Mouse (Mus musculus): ENCODE results near the gene Sorl1. TPM values are rescaled to one million over a fixed set of nuclear protein-coding genes. Genes with fewer than 3 reads are reported as not detected.

Gene Sorl1
- polyA plus RNA-seq, 1 experiment: under 0.01 TPM

DNA sequence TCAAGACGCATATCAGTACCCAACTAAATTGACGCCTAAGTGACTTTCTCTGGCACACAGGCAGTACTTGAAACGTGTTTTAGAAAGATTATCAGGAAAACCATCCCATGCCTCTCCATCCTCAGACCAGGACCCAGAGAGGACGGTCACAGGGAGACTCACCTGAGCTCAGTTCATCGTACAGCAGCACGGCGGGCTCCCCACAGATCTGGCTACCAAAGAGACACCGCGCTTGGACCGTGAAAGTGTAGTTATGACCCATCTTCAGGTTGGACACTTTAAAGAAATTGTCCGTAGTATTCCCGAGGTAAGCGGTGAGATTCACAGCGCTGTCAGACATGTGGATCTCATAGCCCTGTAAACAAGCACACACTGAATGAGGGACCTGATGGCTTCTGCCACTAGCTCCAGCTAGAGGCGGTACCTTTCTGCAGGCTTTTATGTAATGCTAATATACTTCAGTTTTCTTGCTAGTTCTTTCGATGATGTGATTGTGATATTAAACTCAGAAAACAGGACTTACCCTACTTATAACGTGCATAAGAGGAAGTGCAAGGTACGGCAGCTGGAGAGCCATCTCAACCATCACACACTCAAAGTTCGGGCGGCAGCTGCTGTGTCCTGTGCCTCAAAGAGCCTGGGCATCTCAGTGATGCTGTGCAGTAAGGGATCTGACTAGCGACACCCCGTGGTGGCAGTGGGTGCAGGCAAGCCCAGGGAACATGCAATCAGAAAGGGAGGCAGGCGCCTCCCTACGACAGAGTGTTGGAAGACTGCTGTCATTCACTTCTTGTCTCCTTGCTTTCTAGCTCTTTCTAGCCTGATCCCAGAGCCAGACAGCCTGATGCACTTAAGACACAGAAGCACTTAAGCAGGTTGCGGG is 150.1 kb downstream of the Sorl1 start:
- peaks cover 6% of the 10 kb centered on the region for H3K27me3 ChIP-seq (ENCODE audit: control insufficient read depth, insufficient read depth, insufficient read length)
- H3K79me2 ChIP-seq (ENCODE audit: control insufficient read depth, insufficient read depth): no peaks in the 10 kb centered on the region
- TF ChIP-seq E2F4 (IDR thresholded peaks at IDR 0.05; ENCODE audit: insufficient read depth) (no peak), POLR2AphosphoS2 (IDR thresholded peaks at IDR 0.05; ENCODE audit: insufficient read length, low read depth) (no peak)
- no peaks in the 10 kb centered on the region for H3K36me3 ChIP-seq (ENCODE audit: control insufficient read depth, insufficient read depth)
- H3K4me3 ChIP-seq: no peak overlapping the region
- H3K4me2 ChIP-seq (ENCODE audit: low read depth): no peak overlapping the region
- no peak overlapping the region for H3ac ChIP-seq (ENCODE audit: control insufficient read depth, insufficient read length)

- Histone ChIP-seq H3K79me2 (ENCODE audit: control insufficient read depth, insufficient read depth) (no peaks in the 10 kb centered on the region), H3K4me3 (no peak overlapping the region), H3ac (ENCODE audit: control insufficient read depth, insufficient read length) (no peak overlapping the region), H3K4me2 (ENCODE audit: low read depth) (no peak overlapping the region), H3K27me3 (ENCODE audit: control insufficient read depth, insufficient read depth, insufficient read length) (no peaks in the 10 kb centered on the region), H3K36me3 (ENCODE audit: control insufficient read depth, insufficient read depth) (no peaks in the 10 kb centered on the region)
- no peak for TF ChIP-seq REST (IDR thresholded peaks at IDR 0.05; ENCODE audit: insufficient read depth, insufficient read length)
- TF ChIP-seq SRF (IDR thresholded peaks at IDR 0.05; ENCODE audit: control insufficient read depth, insufficient read length, low read depth): no peak
- TF ChIP-seq TCF3 (IDR thresholded peaks at IDR 0.05; ENCODE audit: insufficient read length, low read depth): no peak
- TF ChIP-seq POLR2AphosphoS2 (IDR thresholded peaks at IDR 0.05; ENCODE audit: insufficient read length, low read depth): no peak
- no peak for TF ChIP-seq E2F4 (IDR thresholded peaks at IDR 0.05; ENCODE audit: insufficient read depth)
- no peak for TF ChIP-seq POLR2A (IDR thresholded peaks at IDR 0.05; ENCODE audit: insufficient read length, low read depth)
- TF ChIP-seq TCF12 (IDR thresholded peaks at IDR 0.05; ENCODE audit: insufficient read depth, poor library complexity, severe bottlenecking): no peak
- TF ChIP-seq CEBPB (IDR thresholded peaks at IDR 0.05; ENCODE audit: insufficient read depth, poor library complexity, severe bottlenecking): no peak
- no peak for TF ChIP-seq MAX (IDR thresholded peaks at IDR 0.05; ENCODE audit: low read depth)
- no peak for TF ChIP-seq MYOD1 (IDR thresholded peaks at IDR 0.05; ENCODE audit: control insufficient read depth in 1 of 3, insufficient read length in 2 of 3, low read depth in 2 of 3)
- no peak for TF ChIP-seq MYOG (IDR thresholded peaks at IDR 0.05; ENCODE audit: control insufficient read depth in 1 of 3, insufficient read depth in 1 of 3, insufficient read length in 2 of 3, low read depth in 2 of 3)
- TF ChIP-seq USF1 (IDR thresholded peaks at IDR 0.05; ENCODE audit: low read depth): no peak
Measured at GRCm38 (mm10) chr9:41969961-41970360, 154.1 kb downstream of the Sorl1 start.

GRCm38 (mm10) chr9:41968673-41969460 is 155.2 kb downstream of the Sorl1 start:
- no peak overlapping the region for H3K4me2 ChIP-seq (ENCODE audit: low read depth)
- no peaks in the 10 kb centered on the region for H3K79me2 ChIP-seq (ENCODE audit: control insufficient read depth, insufficient read depth)
- TF ChIP-seq MYOG (IDR thresholded peaks at IDR 0.05; ENCODE audit: control insufficient read depth in 1 of 3, insufficient read depth in 1 of 3, insufficient read length in 2 of 3, low read depth in 2 of 3) (no peak), REST (IDR thresholded peaks at IDR 0.05; ENCODE audit: insufficient read depth, insufficient read length) (no peak), TCF12 (IDR thresholded peaks at IDR 0.05; ENCODE audit: insufficient read depth, poor library complexity, severe bottlenecking) (no peak), USF1 (IDR thresholded peaks at IDR 0.05; ENCODE audit: low read depth) (no peak), CEBPB (IDR thresholded peaks at IDR 0.05; ENCODE audit: insufficient read depth, poor library complexity, severe bottlenecking) (no peak)
- H3K27me3 ChIP-seq (ENCODE audit: control insufficient read depth, insufficient read depth, insufficient read length): no peaks in the 10 kb centered on the region
- no peak overlapping the region for H3K4me3 ChIP-seq
- no peaks in the 10 kb centered on the region for H3K36me3 ChIP-seq (ENCODE audit: control insufficient read depth, insufficient read depth)
- H3ac ChIP-seq (ENCODE audit: control insufficient read depth, insufficient read length): no peak overlapping the region

DNA sequence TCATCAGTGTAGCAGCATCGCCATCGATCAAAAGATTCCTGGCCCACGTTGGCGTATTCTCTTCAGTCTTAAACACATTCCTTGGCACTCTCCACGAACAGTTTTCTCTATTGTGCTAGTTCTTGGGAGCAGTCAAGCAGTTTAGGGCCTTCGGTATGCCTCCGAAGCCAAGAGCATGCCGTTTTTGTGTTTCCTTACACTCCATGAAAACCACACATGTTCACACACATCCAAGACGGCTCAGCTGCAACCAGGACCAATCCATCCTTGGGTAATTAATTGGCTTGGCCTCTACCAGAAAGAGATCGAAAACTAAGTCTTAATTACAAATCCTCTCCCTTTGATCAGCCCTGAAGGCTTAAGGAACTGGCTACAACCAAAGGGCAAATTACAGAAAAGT is 162.8 kb downstream of the Sorl1 start:
- H3K4me2 ChIP-seq (ENCODE audit: low read depth): no peak overlapping the region

More for the DNA sequence above, 162.8 kb downstream of the Sorl1 start:
- H3K36me3 ChIP-seq (ENCODE audit: control insufficient read depth, insufficient read depth): no peaks in the 10 kb centered on the region
- H3K79me2 ChIP-seq (ENCODE audit: control insufficient read depth, insufficient read depth): no peaks in the 10 kb centered on the region
- H3ac ChIP-seq (ENCODE audit: control insufficient read depth, insufficient read length): no peak overlapping the region
- no peak overlapping the region for H3K4me3 ChIP-seq
- H3K27me3 ChIP-seq (ENCODE audit: control insufficient read depth, insufficient read depth, insufficient read length): no peaks in the 10 kb centered on the region
- no peak for TF ChIP-seq POLR2A (IDR thresholded peaks at IDR 0.05; ENCODE audit: insufficient read length, low read depth)
- no peak for TF ChIP-seq MYOG (IDR thresholded peaks at IDR 0.05; ENCODE audit: control insufficient read depth in 1 of 3, insufficient read depth in 1 of 3, insufficient read length in 2 of 3, low read depth in 2 of 3)
- no peak for TF ChIP-seq USF1 (IDR thresholded peaks at IDR 0.05; ENCODE audit: low read depth)
- no peak for TF ChIP-seq POLR2AphosphoS2 (IDR thresholded peaks at IDR 0.05; ENCODE audit: insufficient read length, low read depth)
- TF ChIP-seq CEBPB (IDR thresholded peaks at IDR 0.05; ENCODE audit: insufficient read depth, poor library complexity, severe bottlenecking): no peak
- no peak for TF ChIP-seq MYOD1 (IDR thresholded peaks at IDR 0.05; ENCODE audit: control insufficient read depth in 1 of 3, insufficient read length in 2 of 3, low read depth in 2 of 3)
- no peak for TF ChIP-seq MAX (IDR thresholded peaks at IDR 0.05; ENCODE audit: low read depth)
- TF ChIP-seq E2F4 (IDR thresholded peaks at IDR 0.05; ENCODE audit: insufficient read depth): no peak
- TF ChIP-seq SRF (IDR thresholded peaks at IDR 0.05; ENCODE audit: control insufficient read depth, insufficient read length, low read depth): no peak
- no peak for TF ChIP-seq REST (IDR thresholded peaks at IDR 0.05; ENCODE audit: insufficient read depth, insufficient read length)
- TF ChIP-seq TCF3 (IDR thresholded peaks at IDR 0.05; ENCODE audit: insufficient read length, low read depth): no peak
- TF ChIP-seq TCF12 (IDR thresholded peaks at IDR 0.05; ENCODE audit: insufficient read depth, poor library complexity, severe bottlenecking): no peak

All from myocyte (in vitro differentiated cells).